Mouse (Mus musculus): Measurements from ENCODE around the gene 2310034G01Rik. TPM values are rescaled to one million over a fixed set of nuclear protein-coding genes. Genes with fewer than 3 reads are reported as not detected.

The 2310034G01Rik gene
- total and polyA plus RNA-seq, 3 experiments, result 0.50 to 0.95 TPM; not detected in 1

DNA sequence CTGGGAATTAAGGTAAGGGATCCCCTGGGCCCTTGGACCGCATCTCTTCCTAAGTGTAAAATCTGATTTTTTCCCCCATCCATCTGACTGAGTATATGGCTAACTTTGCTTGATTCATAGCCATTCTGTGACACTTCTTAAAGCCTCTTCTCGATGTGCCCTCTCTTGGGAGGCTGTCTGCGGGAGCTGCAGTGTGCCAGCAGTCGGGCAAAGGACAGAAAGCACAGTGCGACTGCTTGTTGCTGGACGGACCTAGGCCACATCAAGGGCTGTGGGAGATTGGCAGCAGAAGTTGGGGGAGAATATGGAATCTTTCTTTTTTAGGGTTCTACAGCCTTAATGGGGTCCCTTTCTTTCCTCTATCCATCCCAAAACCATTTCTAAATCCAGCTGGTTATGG lies 49.3 kb upstream of the 2310034G01Rik start:
- Histone ChIP-seq H3K27me3 (ENCODE audit: control insufficient read depth in 1 of 2, insufficient read depth in 2 of 2, low read length in 2 of 2) (no peaks in the 10 kb centered on the region), H3K9ac (ENCODE audit: control insufficient read depth, low read depth, low read length, poor library complexity, severe bottlenecking) (no peak overlapping the region), H3K79me2 (ENCODE audit: control insufficient read depth, insufficient read depth, low read length, poor library complexity) (peaks cover 27% of the 10 kb centered on the region), H3K9me3 (replicated peaks; ENCODE audit: insufficient read depth, low read length) (no peaks in the 10 kb centered on the region), H3K4me1 (ENCODE audit: control insufficient read depth in 1 of 2, insufficient read depth in 2 of 2, low read length in 2 of 2) (peaks cover 0 to 10% of the 10 kb centered on the region in 2 experiments; a peak in 2 of 4 replicates), H3K27ac (ENCODE audit: control insufficient read depth, low read depth, low read length) (no peak overlapping the region), H3K36me3 (ENCODE audit: control insufficient read depth in 1 of 2, insufficient read depth in 2 of 2, low read length in 2 of 2) (peaks cover 7 to 8% of the 10 kb centered on the region in 2 experiments), H3K4me3 (ENCODE audit: control insufficient read depth in 1 of 2, insufficient read depth in 1 of 2, low read depth in 2 of 2, low read length in 2 of 2) (no peak overlapping the region)
- DNase-seq (ENCODE audit: low read depth, low spot score), result no peak
- TF ChIP-seq RAD21 (IDR thresholded peaks at IDR 0.05; ENCODE audit: low read depth, low read length) (no peak), CHD1 (IDR thresholded peaks at IDR 0.05; ENCODE audit: low read depth, low read length) (no peak), USF1 (IDR thresholded peaks at IDR 0.05; ENCODE audit: low read depth, low read length) (no peak), GABPA (IDR thresholded peaks at IDR 0.05; ENCODE audit: low read depth, low read length) (no peak), HCFC1 (IDR thresholded peaks at IDR 0.05; ENCODE audit: low read depth, low read length) (no peak)

DNA sequence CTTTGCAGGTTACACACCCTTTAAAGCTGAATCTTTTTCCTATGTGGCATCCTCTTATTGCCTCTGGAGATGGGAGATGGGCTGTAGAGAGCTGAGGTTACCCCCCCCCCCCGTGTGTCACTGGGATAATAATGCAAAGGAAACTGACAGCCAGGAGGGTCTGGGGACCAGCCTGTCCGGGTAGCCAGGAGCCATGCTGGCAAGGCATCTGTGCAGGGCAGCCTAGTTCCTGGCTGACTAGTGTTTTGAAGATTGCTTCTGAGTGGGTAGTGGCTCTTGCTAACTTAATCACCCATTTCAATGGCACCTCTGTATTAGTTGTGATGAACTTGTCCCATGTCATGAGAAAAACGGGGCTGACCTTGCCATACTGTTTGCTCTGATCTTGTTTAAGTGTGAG lies 48.3 kb upstream of the 2310034G01Rik start:
- H3K4me3 ChIP-seq (ENCODE audit: control insufficient read depth in 1 of 2, insufficient read depth in 1 of 2, low read depth in 2 of 2, low read length in 2 of 2), result no peak overlapping the region
- H3K36me3 ChIP-seq (ENCODE audit: control insufficient read depth in 1 of 2, insufficient read depth in 2 of 2, low read length in 2 of 2), result peaks cover 8 to 13% of the 10 kb centered on the region in 2 experiments
- peaks cover 37% of the 10 kb centered on the region for H3K79me2 ChIP-seq (ENCODE audit: control insufficient read depth, insufficient read depth, low read length, poor library complexity)
- H3K9ac ChIP-seq (ENCODE audit: control insufficient read depth, low read depth, low read length, poor library complexity, severe bottlenecking), result no peak overlapping the region
- no peak for DNase-seq (ENCODE audit: low read depth, low spot score)
- no peaks in the 10 kb centered on the region for H3K9me3 ChIP-seq (replicated peaks; ENCODE audit: insufficient read depth, low read length)
- no peak for TF ChIP-seq POLR2A (IDR thresholded peaks at IDR 0.05; ENCODE audit: control insufficient read depth in 1 of 2, insufficient read depth in 1 of 2, low read depth in 1 of 2, low read length in 2 of 2, poor library complexity in 1 of 2)
- TF ChIP-seq ZC3H11A (IDR thresholded peaks at IDR 0.05; ENCODE audit: low read depth, low read length), result no peak
- TF ChIP-seq USF2 (IDR thresholded peaks at IDR 0.05; ENCODE audit: borderline replicate concordance in 1 of 2, insufficient read depth in 1 of 2, low read depth in 1 of 2, low read length in 2 of 2), result no peak
- no peak for TF ChIP-seq TAL1 (IDR thresholded peaks at IDR 0.05; ENCODE audit: low read length)
- no peak for TF ChIP-seq CTCF (IDR thresholded peaks at IDR 0.05 in 2 of 3, conservative IDR thresholded peaks at IDR 0.05 in 1 of 3; ENCODE audit: control insufficient read depth in 1 of 3, insufficient read depth in 1 of 3, low read depth in 2 of 3, low read length in 3 of 3, poor library complexity in 1 of 3, severe bottlenecking in 1 of 3)
- no peak for TF ChIP-seq MEF2A (IDR thresholded peaks at IDR 0.05; ENCODE audit: extremely low read depth, insufficient replicate concordance, low read depth, low read length, poor library complexity, severe bottlenecking)
- no peak for TF ChIP-seq SIN3A (IDR thresholded peaks at IDR 0.05; ENCODE audit: low read length)
- no peak for TF ChIP-seq CHD2 (IDR thresholded peaks at IDR 0.05; ENCODE audit: low read length)
- H3K27ac ChIP-seq (ENCODE audit: control insufficient read depth, low read depth, low read length), result no peak overlapping the region
- H3K27me3 ChIP-seq (ENCODE audit: control insufficient read depth in 1 of 2, insufficient read depth in 2 of 2, low read length in 2 of 2), result no peaks in the 10 kb centered on the region
- peaks cover 0 to 16% of the 10 kb centered on the region in 2 experiments; a peak in 3 of 4 replicates for H3K4me1 ChIP-seq (ENCODE audit: control insufficient read depth in 1 of 2, insufficient read depth in 2 of 2, low read length in 2 of 2)

DNA sequence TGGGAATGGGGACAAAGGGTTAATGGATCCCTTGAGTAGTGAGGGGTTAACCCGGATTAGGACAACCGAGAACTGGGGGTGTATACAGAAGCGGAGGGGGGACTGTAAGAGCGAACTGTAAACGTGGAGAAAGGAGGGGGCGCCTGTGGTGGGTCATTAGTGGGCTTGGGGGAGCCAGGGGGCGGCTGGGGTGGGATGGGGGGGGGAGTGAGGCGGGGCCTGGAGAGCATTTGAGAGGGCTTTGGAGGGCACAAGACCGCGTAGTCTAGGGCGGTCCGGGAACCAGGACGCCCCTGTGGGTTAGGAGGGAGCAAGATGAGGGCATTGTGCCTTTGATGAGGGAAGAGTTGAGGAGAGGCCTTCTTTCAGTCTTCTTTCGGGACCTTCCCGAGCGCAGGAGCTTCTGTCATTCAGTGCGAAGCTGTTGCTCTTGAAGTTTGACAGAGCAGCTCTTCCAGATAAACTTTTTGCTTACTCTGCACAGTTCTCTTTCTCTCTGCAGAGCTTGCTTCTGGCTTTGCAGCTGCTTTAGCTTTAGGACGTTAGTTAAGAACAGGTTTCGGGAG lies 47.4 kb upstream of the 2310034G01Rik start:
- peaks cover 3 to 13% of the 10 kb centered on the region in 2 experiments for H3K36me3 ChIP-seq (ENCODE audit: control insufficient read depth in 1 of 2, insufficient read depth in 2 of 2, low read length in 2 of 2)
- peaks cover 0 to 16% of the 10 kb centered on the region in 2 experiments; a peak in 3 of 4 replicates for H3K4me1 ChIP-seq (ENCODE audit: control insufficient read depth in 1 of 2, insufficient read depth in 2 of 2, low read length in 2 of 2)
- H3K4me3 ChIP-seq (ENCODE audit: control insufficient read depth in 1 of 2, insufficient read depth in 1 of 2, low read depth in 2 of 2, low read length in 2 of 2), result peak overlapping the region; percentile 80 to 95
- peak; percentile 70 for DNase-seq (ENCODE audit: low read depth, low spot score)
- peak overlapping the region; percentile 37 for H3K27ac ChIP-seq (ENCODE audit: control insufficient read depth, low read depth, low read length)
- H3K27me3 ChIP-seq (ENCODE audit: control insufficient read depth in 1 of 2, insufficient read depth in 2 of 2, low read length in 2 of 2), result no peaks in the 10 kb centered on the region
- peak overlapping the region; percentile 92 for H3K9ac ChIP-seq (ENCODE audit: control insufficient read depth, low read depth, low read length, poor library complexity, severe bottlenecking)
- peaks cover 44% of the 10 kb centered on the region for H3K79me2 ChIP-seq (ENCODE audit: control insufficient read depth, insufficient read depth, low read length, poor library complexity)
- H3K9me3 ChIP-seq (replicated peaks; ENCODE audit: insufficient read depth, low read length), result no peaks in the 10 kb centered on the region
- TF ChIP-seq HCFC1 (IDR thresholded peaks at IDR 0.05; ENCODE audit: low read depth, low read length) (no peak), MXI1 (IDR thresholded peaks at IDR 0.05; ENCODE audit: low read depth, low read length) (peak; percentile 54; the same call in 1 of the 2 replicates), CHD1 (IDR thresholded peaks at IDR 0.05; ENCODE audit: low read depth, low read length) (no peak), TCF12 (IDR thresholded peaks at IDR 0.05; ENCODE audit: low read depth, low read length) (no peak), USF1 (IDR thresholded peaks at IDR 0.05; ENCODE audit: low read depth, low read length) (no peak), NELFE (IDR thresholded peaks at IDR 0.05; ENCODE audit: low read depth, low read length) (no peak), POLR2AphosphoS2 (IDR thresholded peaks at IDR 0.05; ENCODE audit: low read length) (no peak), MYB (IDR thresholded peaks at IDR 0.05; ENCODE audit: low read depth, low read length) (no peak), MAFK (IDR thresholded peaks at IDR 0.05; ENCODE audit: borderline replicate concordance, low read depth, low read length) (peak; percentile 80), CTCF (IDR thresholded peaks at IDR 0.05 in 2 of 3, conservative IDR thresholded peaks at IDR 0.05 in 1 of 3; ENCODE audit: control insufficient read depth in 1 of 3, insufficient read depth in 1 of 3, low read depth in 2 of 3, low read length in 3 of 3, poor library complexity in 1 of 3, severe bottlenecking in 1 of 3) (no peak), ETS1 (IDR thresholded peaks at IDR 0.05; ENCODE audit: low read depth, low read length) (0 out of 2 replicates have a peak, but pooled peaks have one; percentile 19), MAZ (IDR thresholded peaks at IDR 0.05; ENCODE audit: low read depth, low read length) (peak; percentile 28; the same call in 1 of the 2 replicates), ZC3H11A (IDR thresholded peaks at IDR 0.05; ENCODE audit: low read depth, low read length) (no peak), KAT2A (conservative IDR thresholded peaks at IDR 0.05; ENCODE audit: low read depth, low read length) (no peak), JUND (IDR thresholded peaks at IDR 0.05; ENCODE audit: low read depth, low read length) (no peak), GABPA (IDR thresholded peaks at IDR 0.05; ENCODE audit: low read depth, low read length) (no peak), TAL1 (IDR thresholded peaks at IDR 0.05; ENCODE audit: low read length) (no peak), BHLHE40 (IDR thresholded peaks at IDR 0.05; ENCODE audit: borderline replicate concordance, low read depth, low read length) (no peak)

All from MEL (cell line).